10 mouse cellular contexts compared by ENCODE assay signal in the genomic region with DNA sequence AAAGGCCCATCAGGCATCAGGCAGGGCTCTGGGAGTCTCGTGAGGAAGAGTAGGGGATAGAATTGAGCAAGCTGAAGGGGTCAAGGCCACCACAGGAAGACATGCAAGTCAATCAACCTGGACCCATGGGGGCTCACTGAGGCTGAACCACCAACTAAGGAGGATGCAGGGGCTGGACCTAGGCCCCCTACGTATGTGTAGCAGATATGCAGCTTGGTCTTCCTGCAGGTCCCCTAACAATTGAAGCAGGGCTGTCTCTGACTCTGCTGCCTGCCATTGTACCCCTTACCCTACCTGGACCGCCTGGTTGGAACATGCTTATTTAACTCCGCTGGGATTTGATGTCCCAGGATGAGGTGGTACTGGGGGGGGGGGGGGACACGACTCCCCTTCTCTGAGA. TPM values are rescaled to one million over a fixed set of nuclear protein-coding genes. Genes with fewer than 3 reads are reported as not detected.
DNase-seq lines count a peak whose midpoint lies in the region; ATAC-seq and TF ChIP-seq lines count a peak whose summit lies in the region.
"Had no signal": no experiment of that assay in that cellular context is flagged by ENCODE, and none has a peak within 500 bp of the region (broad histone marks: within the 10 kb centered on the region; RNA-seq: fewer than 3 reads in every experiment).

No protein-coding gene starts in this region.

- no peak for ATAC-seq in heart, postnatal 0 days (ENCODE audit: insufficient read depth, low read depth)
- no peak for ATAC-seq in G1E (ENCODE audit: extremely low read depth, insufficient number of reproducible peaks, low FRiP score, poor library complexity, severe bottlenecking)
- peak; percentile 31 for ATAC-seq in midbrain, embryonic 12.5 days (ENCODE audit: low FRiP score, low read depth)

- H3K36me3 ChIP-seq in heart, postnatal 0 days (replicated peaks; ENCODE audit: control insufficient read depth, insufficient read depth, low read length), result peaks cover 20% of the 10 kb centered on the region
- H3K36me3 ChIP-seq in G1E (replicated peaks), result peaks cover 33% of the 10 kb centered on the region
- H3K36me3 ChIP-seq in hindbrain, embryonic 10.5 days, result peaks cover 33% of the 10 kb centered on the region
- peaks cover 27% of the 10 kb centered on the region for H3K36me3 ChIP-seq in midbrain, embryonic 12.5 days

- no peak overlapping the region for H3K27ac ChIP-seq in heart, postnatal 0 days (ENCODE audit: low read depth)
- H3K27ac ChIP-seq in hindbrain, embryonic 10.5 days, result peak overlapping the region; percentile 92
- H3K27ac ChIP-seq in midbrain, embryonic 12.5 days (replicated peaks), result no peak overlapping the region

- H3K4me3 ChIP-seq in heart, postnatal 0 days (ENCODE audit: low read depth, low read length), result peak overlapping the region; percentile 82
- H3K4me3 ChIP-seq in G1E (ENCODE audit: low read depth, low read length), result peak overlapping the region; percentile 83
- peak overlapping the region; percentile 77 for H3K4me3 ChIP-seq in hindbrain, embryonic 10.5 days
- peak overlapping the region; percentile 81 for H3K4me3 ChIP-seq in midbrain, embryonic 12.5 days

- H3K9me3 ChIP-seq in heart, postnatal 0 days (replicated peaks; ENCODE audit: control insufficient read depth, low read length), result no peaks in the 10 kb centered on the region
- no peaks in the 10 kb centered on the region for H3K9me3 ChIP-seq in G1E (replicated peaks)
- H3K9me3 ChIP-seq in hindbrain, embryonic 10.5 days, result no peaks in the 10 kb centered on the region
- H3K9me3 ChIP-seq in midbrain, embryonic 12.5 days, result no peaks in the 10 kb centered on the region

- no peaks in the 10 kb centered on the region for H3K27me3 ChIP-seq in heart, postnatal 0 days (ENCODE audit: control insufficient read depth, insufficient read depth, low read length)
- no peaks in the 10 kb centered on the region for H3K27me3 ChIP-seq in G1E (ENCODE audit: insufficient read depth, low read length)
- no peaks in the 10 kb centered on the region for H3K27me3 ChIP-seq in hindbrain, embryonic 10.5 days (ENCODE audit: insufficient read depth, poor library complexity, severe bottlenecking)
- peaks cover 4% of the 10 kb centered on the region; the same call in 1 of the 2 replicates for H3K27me3 ChIP-seq in midbrain, embryonic 12.5 days

- peak overlapping the region; percentile 60 for H3K9ac ChIP-seq in heart, postnatal 0 days (replicated peaks; ENCODE audit: low read depth, low read length)
- peak overlapping the region; percentile 72 for H3K9ac ChIP-seq in midbrain, embryonic 12.5 days (replicated peaks)

- intact Hi-C loops in heart, postnatal 10 days (cut with DNase I), result loop anchor here (10.0 kb wide), 1 partner anchor 1002 kb away; a partner anchor contains a TSS

- H3K4me2 ChIP-seq in heart, postnatal 0 days (ENCODE audit: low read depth, low read length), result peak overlapping the region; percentile 84
- peak overlapping the region; percentile 84 for H3K4me2 ChIP-seq in midbrain, embryonic 12.5 days (replicated peaks)

- WGBS in heart, postnatal 0 days, result 17% methylated on average over 4 of the region's 5 CpGs
- WGBS in hindbrain, embryonic 10.5 days, result 17% methylated on average over 5 of the region's 5 CpGs
- WGBS in midbrain, embryonic 12.5 days, result 13% methylated on average over 4 of the region's 5 CpGs

- no peak for TF ChIP-seq EP300 in heart, postnatal 0 days (IDR thresholded peaks at IDR 0.05; ENCODE audit: low read depth)

- H3K4me1 ChIP-seq in heart, postnatal 0 days (ENCODE audit: control insufficient read depth, insufficient read depth), result peaks cover 6% of the 10 kb centered on the region
- peaks cover 13% of the 10 kb centered on the region for H3K4me1 ChIP-seq in G1E (ENCODE audit: insufficient read depth, low read depth, low read length)
- peaks cover 19% of the 10 kb centered on the region for H3K4me1 ChIP-seq in hindbrain, embryonic 10.5 days (replicated peaks)
- peaks cover 12% of the 10 kb centered on the region for H3K4me1 ChIP-seq in midbrain, embryonic 12.5 days

- DNase-seq in heart, postnatal 0 days (ENCODE audit: low spot score), result no peak
- DNase-seq in heart, postnatal 10 days, result no peak
- DNase-seq in G1E (ENCODE audit: low spot score), result no peak
- DNase-seq in hindbrain, embryonic 10.5 days (ENCODE audit: low spot score), result no peak
- DNase-seq in Muller cell, postnatal 12 days (ENCODE audit: inconsistent ontology term), result no peak
- DNase-seq in kidney, postnatal 4 days, result no peak
- no peak for DNase-seq in urinary bladder, postnatal 36 days (ENCODE audit: low spot score in 2 of 2)
- DNase-seq: adrenal gland, postnatal 10 days; kidney, postnatal 14 days had no signal

- TF ChIP-seq CTCF in heart, postnatal 0 days (IDR thresholded peaks at IDR 0.05; ENCODE audit: low read depth), result no peak
- TF ChIP-seq CTCF in G1E (IDR thresholded peaks at IDR 0.05; ENCODE audit: low read depth, low read length), result no peak

RNA-seq across cellular contexts. Expression of a gene that starts 0.8 kb away (rescaled TPM):
- total RNA-seq in heart, postnatal 0 days (2014; rRNA removed; ENCODE audit: low replicate concordance), result 2.4 and 3.1 TPM in 2 replicates
- polyA plus RNA-seq in heart, postnatal 0 days (2015; fragmentation: Nextera tagmentation; extraction: Ambion mirVana), result 3.8 and 3.9 TPM in 2 replicates
- total RNA-seq in heart, postnatal 10 days (2021), result 1 to 10 TPM; 3.7 to 3.9 TPM
- total RNA-seq in G1E (2014; fragmentation: Nextera tagmentation), result 28.6 and 40.6 TPM in 2 replicates
- 41.0 and 43.2 TPM in 2 replicates for total RNA-seq in G1E (2017)
- polyA plus RNA-seq in G1E (2012), result 2.0 and 2.9 TPM in 2 replicates
- 22.5 and 28.1 TPM in 2 replicates for polyA plus RNA-seq in hindbrain, embryonic 10.5 days (2016; fragmentation: Nextera tagmentation; extraction: Ambion mirVana)
- polyA plus RNA-seq in midbrain, embryonic 12.5 days (2016; fragmentation: Nextera tagmentation; extraction: Ambion mirVana), result 20.7 and 23.7 TPM in 2 replicates

RNA-seq across cellular contexts. Expression of a gene that starts 49.0 kb away (rescaled TPM):
- total RNA-seq in heart, postnatal 0 days (2014; rRNA removed; ENCODE audit: low replicate concordance), result 3.1 and 3.6 TPM in 2 replicates
- 0.26 and 0.33 TPM in 2 replicates for polyA plus RNA-seq in heart, postnatal 0 days (2015; fragmentation: Nextera tagmentation; extraction: Ambion mirVana)
- 1 to 10 TPM; 2.1 to 2.4 TPM for total RNA-seq in heart, postnatal 10 days (2021)
- total RNA-seq in G1E (2014; fragmentation: Nextera tagmentation), result 4.7 and 9.1 TPM in 2 replicates
- total RNA-seq in G1E (2017), result 17.2 and 20.0 TPM in 2 replicates
- 2.8 and 3.0 TPM in 2 replicates for polyA plus RNA-seq in G1E (2012)
- polyA plus RNA-seq in hindbrain, embryonic 10.5 days (2016; fragmentation: Nextera tagmentation; extraction: Ambion mirVana), result 0.52 and 0.57 TPM in 2 replicates
- polyA plus RNA-seq in midbrain, embryonic 12.5 days (2016; fragmentation: Nextera tagmentation; extraction: Ambion mirVana), result 1.0 and 1.1 TPM in 2 replicates
